Mouse (Mus musculus) intestine, embryonic 16.5 days (tissue): Measurements from ENCODE around the gene Dnase2a. TPM values are rescaled to one million over a fixed set of nuclear protein-coding genes. Genes with fewer than 3 reads are reported as not detected.

Experiments
- ATAC-seq: fragments of 200-750 bp; cut with Nextera tagmentation; 2 replicates; pipeline ENCODE4 v1.8.0; 2017; ENCODE audit warnings: moderate TSS enrichment, moderate library complexity
- H3K27ac ChIP-seq: fragments of 300-500 bp; sonication (generic); 2 replicates; pipeline ENCODE4 v1.5.1; 2014; ENCODE audit warnings: mild to moderate bottlenecking, low read length
- H3K27me3 ChIP-seq: fragments of 300-500 bp; sonication (generic); replicated peaks from 2 replicates; pipeline ENCODE4 v1.6.1; 2014; ENCODE audit warnings: low read length, control low read depth, mixed read lengths; ENCODE audit not compliant: control insufficient read depth, insufficient read depth
- H3K36me3 ChIP-seq: fragments of 300-500 bp; sonication (generic); 2 replicates; pipeline ENCODE4 v1.6.1; 2014; ENCODE audit warnings: low read length, control low read depth; ENCODE audit not compliant: control insufficient read depth, insufficient read depth
- H3K4me1 ChIP-seq: fragments of 300-500 bp; sonication (generic); 2 replicates; pipeline ENCODE4 v1.6.1; 2014; ENCODE audit warnings: low read length, control low read depth, mixed read lengths; ENCODE audit not compliant: control insufficient read depth, insufficient read depth
- H3K4me2 ChIP-seq: fragments of 300-500 bp; sonication (generic); 2 replicates; pipeline ENCODE4 v1.6.1; 2014; ENCODE audit warnings: low read depth, low read length, control low read depth
- H3K4me3 ChIP-seq: fragments of 300-500 bp; sonication (generic); 2 replicates; pipeline ENCODE4 v1.5.1; 2014; ENCODE audit warnings: mild to moderate bottlenecking, low read length
- H3K9ac ChIP-seq: fragments of 300-500 bp; sonication (generic); 2 replicates; pipeline ENCODE4 v1.6.1; 2014; ENCODE audit warnings: low read depth, low read length
- H3K9me3 ChIP-seq: fragments of 300-500 bp; sonication (generic); 2 replicates; pipeline ENCODE4 v1.6.1; 2016; ENCODE audit warnings: low read length, control low read depth; ENCODE audit not compliant: control insufficient read depth
- WGBS: fragments of 180-500 bp; shearing (Covaris S2); extraction: QIAGEN DNeasy Blood & Tissue Kit; methylation state at CpG from one replicate; pipeline ENCODE4 v1.1.7; 2014; 5-methylcytosine and 5-hydroxymethylcytosine counted together
- polyA plus RNA-seq: library from polyadenylated mRNA; unstranded; fragments of >200 nt; fragmentation: Nextera tagmentation; extraction: Ambion mirVana; gene quantifications from 2 replicates; pipeline ENCODE4 v1.2.1, GENCODE M21; 2015

The Dnase2a gene
- polyA plus RNA-seq, 1 experiment from 2014 or later: 10.2 TPM

- 24% methylated on average over 4 of the region's 4 CpGs for WGBS
- ATAC-seq: no peak
- Histone ChIP-seq H3K27me3 (peaks cover 48% of the 10 kb centered on the region), H3K9ac (no peak overlapping the region), H3K27ac (no peak overlapping the region), H3K36me3 (no peaks in the 10 kb centered on the region), H3K4me3 (no peak overlapping the region), H3K4me2 (no peak overlapping the region), H3K4me1 (peaks cover 13% of the 10 kb centered on the region), H3K9me3 (no peaks in the 10 kb centered on the region)
Observed at GRCm38 (mm10) chr8:84943699-84944098, 35.3 kb downstream of the Dnase2a start.

- H3K36me3 ChIP-seq: no peaks in the 10 kb centered on the region
- H3K9me3 ChIP-seq: no peaks in the 10 kb centered on the region
- ATAC-seq: peak; percentile 73
- H3K4me3 ChIP-seq: peak overlapping the region; percentile 15; the same call in 1 of the 2 replicates
- WGBS: 4% methylated on average over 26 of the region's 26 CpGs
- no peak overlapping the region for H3K27ac ChIP-seq
- H3K4me2 ChIP-seq: peak overlapping the region; percentile 35
- no peak overlapping the region for H3K9ac ChIP-seq
- peaks cover 13% of the 10 kb centered on the region for H3K4me1 ChIP-seq
- H3K27me3 ChIP-seq: peaks cover 48% of the 10 kb centered on the region
Observed at GRCm38 (mm10) chr8:84944478-84945160, 36.3 kb downstream of the Dnase2a start.

- H3K27ac ChIP-seq: no peak overlapping the region
Observed at GRCm38 (mm10) chr8:84945235-84945632, 36.9 kb downstream of the Dnase2a start.

GRCm38 (mm10) chr8:84945633-84946527, 37.5 kb downstream of the Dnase2a start:
- WGBS: under 1% methylated on average over 32 of the region's 67 CpGs
- no peak overlapping the region; the same call in 1 of the 2 replicates for H3K9ac ChIP-seq
- peaks cover 51% of the 10 kb centered on the region for H3K27me3 ChIP-seq
- H3K27ac ChIP-seq: no peak overlapping the region
- no peaks in the 10 kb centered on the region for H3K36me3 ChIP-seq
- ATAC-seq: peak; percentile 48; the same call in 1 of the 2 replicates
- peaks cover 13% of the 10 kb centered on the region for H3K4me1 ChIP-seq
- H3K9me3 ChIP-seq: no peaks in the 10 kb centered on the region
- H3K4me2 ChIP-seq: peak overlapping the region; percentile 73
- peak overlapping the region; percentile 43 for H3K4me3 ChIP-seq

More at GRCm38 (mm10) chr8:84945235-84945632, 36.9 kb downstream of the Dnase2a start:
- H3K4me2 ChIP-seq: no peak overlapping the region; the same call in 1 of the 2 replicates
- H3K9ac ChIP-seq: no peak overlapping the region
- 6% methylated on average over 11 of the region's 11 CpGs for WGBS
- H3K4me1 ChIP-seq: peaks cover 13% of the 10 kb centered on the region
- H3K36me3 ChIP-seq: no peaks in the 10 kb centered on the region
- ATAC-seq: no peak; the same call in 1 of the 2 replicates
- H3K4me3 ChIP-seq: peak overlapping the region; percentile 43
- H3K9me3 ChIP-seq: no peaks in the 10 kb centered on the region
- peaks cover 48% of the 10 kb centered on the region for H3K27me3 ChIP-seq

GRCm38 (mm10) chr8:84946528-84947240, 38.3 kb downstream of the Dnase2a start, which contains the start of gene Rtbdn:
Gene Rtbdn (plus strand): TSS chr8:84946991.
- Histone ChIP-seq H3K9ac (no peak within 1 kb of the TSS; the same call in 1 of the 2 replicates), H3K4me2 (peak within 1 kb of the TSS; percentile 73), H3K4me1 (peaks cover 13% of the 10 kb centered on the region), H3K36me3 (no peaks in the 10 kb centered on the region), H3K27me3 (peaks cover 52% of the 10 kb centered on the region), H3K9me3 (no peaks in the 10 kb centered on the region), H3K27ac (no peak within 1 kb of the TSS), H3K4me3 (peak within 1 kb of the TSS; percentile 43)
- WGBS: 12% methylated on average over 17 of the region's 17 CpGs
- 0 out of 2 replicates have a peak, but pooled peaks have one; percentile 13 for ATAC-seq

- peaks cover 13% of the 10 kb centered on the region for H3K4me1 ChIP-seq
- no peak overlapping the region for H3K4me3 ChIP-seq
- ATAC-seq: peak; percentile 38; the same call in 1 of the 2 replicates
- peaks cover 52% of the 10 kb centered on the region for H3K27me3 ChIP-seq
- H3K9ac ChIP-seq: no peak overlapping the region
- no peak overlapping the region for H3K4me2 ChIP-seq
- no peaks in the 10 kb centered on the region for H3K9me3 ChIP-seq
- no peaks in the 10 kb centered on the region for H3K36me3 ChIP-seq
- WGBS: 13% methylated on average over 9 of the region's 9 CpGs
- no peak overlapping the region for H3K27ac ChIP-seq
Observed at GRCm38 (mm10) chr8:84947241-84947545, 38.8 kb downstream of the Dnase2a start.

- ATAC-seq: no peak
- Histone ChIP-seq H3K4me3 (no peak overlapping the region), H3K9ac (no peak overlapping the region), H3K4me2 (no peak overlapping the region), H3K27me3 (peaks cover 36% of the 10 kb centered on the region), H3K9me3 (no peaks in the 10 kb centered on the region), H3K36me3 (no peaks in the 10 kb centered on the region), H3K4me1 (peaks cover 9% of the 10 kb centered on the region), H3K27ac (no peak overlapping the region)
- WGBS: 26% methylated on average over 12 of the region's 12 CpGs
Observed at GRCm38 (mm10) chr8:84949753-84950152, 41.4 kb downstream of the Dnase2a start.

GRCm38 (mm10) chr8:84952612-84953255, 44.4 kb downstream of the Dnase2a start:
- Histone ChIP-seq H3K9me3 (no peaks in the 10 kb centered on the region), H3K4me1 (no peaks in the 10 kb centered on the region), H3K27me3 (peaks cover 11% of the 10 kb centered on the region; the same call in 1 of the 2 replicates), H3K4me2 (peak overlapping the region; percentile 37), H3K9ac (no peak overlapping the region), H3K4me3 (0 out of 2 replicates have a peak overlapping the region, but pooled peaks have one; percentile 11), H3K36me3 (no peaks in the 10 kb centered on the region; the same call in 1 of the 2 replicates), H3K27ac (no peak overlapping the region)
- ATAC-seq: peak; percentile 75
- WGBS: 7% methylated on average over 18 of the region's 18 CpGs
